ENCODE assay signal across 8 mouse cellular contexts in the genomic region with DNA sequence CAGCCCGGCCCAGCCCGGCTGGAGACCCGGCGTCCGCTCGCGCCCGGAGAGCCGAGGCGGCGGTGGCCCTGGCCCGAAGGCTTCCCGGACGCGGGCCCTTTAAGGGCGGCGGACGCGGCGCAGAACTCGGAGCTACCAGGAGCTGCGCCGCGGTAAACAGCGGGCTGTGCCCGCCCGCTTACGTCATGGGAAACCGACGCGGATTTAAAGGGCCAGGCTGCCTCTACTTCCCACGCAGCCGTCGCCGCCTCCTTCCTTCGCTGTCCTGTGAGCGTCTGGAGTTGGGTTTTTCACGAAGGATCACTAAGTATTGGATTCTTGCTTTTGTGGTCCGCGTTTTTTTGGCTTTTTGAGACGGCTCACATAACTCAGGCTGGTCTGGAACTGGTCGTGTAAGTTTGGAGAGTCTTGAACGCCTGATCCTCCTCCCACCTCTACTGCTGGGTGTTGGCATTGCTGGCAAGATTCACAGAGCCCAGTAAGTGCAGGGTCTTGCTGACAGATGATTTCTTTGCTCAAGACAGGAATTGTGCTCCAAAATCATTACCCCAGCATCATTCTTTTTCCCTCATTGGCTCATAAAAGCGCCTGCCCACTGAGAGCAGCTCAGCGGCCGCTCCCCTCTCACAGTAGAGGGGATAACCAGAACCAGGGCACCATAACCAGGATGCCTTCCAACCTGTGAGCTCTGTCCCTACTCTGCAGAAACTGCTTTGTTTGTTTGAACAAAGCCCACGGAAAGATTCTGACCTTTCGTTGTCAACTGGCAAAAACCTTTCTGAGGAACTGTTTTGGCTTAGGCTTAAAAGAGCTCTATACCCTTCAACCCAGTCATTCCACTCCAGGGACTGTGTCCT. TPM values are rescaled to one million over a fixed set of nuclear protein-coding genes. Genes with fewer than 3 reads are reported as not detected.
A peak's percentile ranks its signal among the peaks of the same experiment; 100 is the strongest.
DNase-seq lines count a peak whose midpoint lies in the region; ATAC-seq and TF ChIP-seq lines count a peak whose summit lies in the region.

Sidt2 (minus strand) TSS at position 152 of the 857 bp plus-strand sequence.

- peak within 1 kb of the TSS; percentile 95 for H3K27ac ChIP-seq in layer of hippocampus, adult 2 months

- TF ChIP-seq CTCF in layer of hippocampus, adult 2 months (conservative IDR thresholded peaks at IDR 0.05) = peak; percentile 37; the same call in 1 of the 2 replicates
- no peak for TF ChIP-seq CTCF in lung, adult 2 months (IDR thresholded peaks at IDR 0.05; ENCODE audit: insufficient read depth, low read length)

- peak; percentile 88 for DNase-seq in MN1 (ENCODE audit: low spot score)
- DNase-seq in cerebellum, adult 8-10 months = peak; percentile 85
- DNase-seq in forelimb bud, embryonic 11.5 days (ENCODE audit: low read depth, low spot score) = peak; percentile 87
- peak; percentile 89 for DNase-seq in heart, postnatal 4 days
- DNase-seq in layer of hippocampus, adult 2 months (ENCODE audit: low spot score in 2 of 2) = peak; percentile 90 to 92
- DNase-seq in lung, adult 2 months = peak; percentile 88
- peak; percentile 79 to 85 for DNase-seq in thymus, adult 18-20 months

- no peak; the same call in none of the 2 replicates for TF ChIP-seq POLR2A in lung, adult 2 months (IDR thresholded peaks at IDR 0.05; ENCODE audit: borderline replicate concordance, extremely low read depth, low read depth, low read length)

- peak within 1 kb of the TSS; percentile 98 for H3K4me3 ChIP-seq in layer of hippocampus, adult 2 months
- H3K4me3 ChIP-seq in lung, adult 2 months (replicated peaks; ENCODE audit: extremely low read depth, low read depth, low read length) = peak within 1 kb of the TSS; percentile 75

- ATAC-seq in neutrophil, adult 5-6 weeks (ENCODE audit: extremely low read depth, insufficient number of reproducible peaks, low FRiP score, poor library complexity, severe bottlenecking) = peak; percentile 76

- peaks cover 10% of the 10 kb centered on the region for H3K4me1 ChIP-seq in lung, adult 2 months (ENCODE audit: control insufficient read depth, insufficient read depth, low read length)

- under 1% methylated on average over 48 of the region's 48 CpGs for WGBS in lung, adult 2 months

RNA-seq across cellular contexts. Expression of gene Sidt2, which starts in this region (rescaled TPM):
- 10 to 100 TPM; 57.1 to 67.0 TPM for total RNA-seq in heart, postnatal 4 days (2021)
- 10 to 100 TPM; 78.3 to 80.8 TPM for total RNA-seq in layer of hippocampus, adult 2 months (2021)
- polyA plus RNA-seq in lung, adult 2 months (2012; rRNA removed) = 357 and 550 TPM in 2 replicates
- total RNA-seq in neutrophil, adult 5-6 weeks (2017) = 105 and 140 TPM in 2 replicates

Comparison
In these comparisons a context has a peak if more than half of its experiments do, and no peak if none do; other contexts are left out.
1. Peak in every context shown above with its lines: DNase-seq, ATAC-seq, H3K4me3 ChIP-seq and H3K27ac ChIP-seq.